Mouse (Mus musculus) olfactory bulb, adult 2 months (tissue): ENCODE data around the gene Emc7. TPM values are rescaled to one million over a fixed set of nuclear protein-coding genes. Genes with fewer than 3 reads are reported as not detected.

Experiments used
- H3K27ac ChIP-seq: fragments of 200-500 bp; 2 replicates; pipeline ENCODE4 v1.5.1; 2012; ENCODE audit warnings: low read depth, low read length; ENCODE audit not compliant: insufficient read depth
- H3K4me1 ChIP-seq: fragments of 200-500 bp; 2 replicates; pipeline ENCODE4 v1.6.1; 2012; ENCODE audit warnings: low read length; ENCODE audit not compliant: control insufficient read depth, insufficient read depth
- H3K4me3 ChIP-seq: fragments of 200-500 bp; 2 replicates; pipeline ENCODE4 v1.5.1; 2012; ENCODE audit warnings: mild to moderate bottlenecking, low read depth, low read length, moderate library complexity; ENCODE audit not compliant: insufficient read depth
- CTCF ChIP-seq: fragments of 200-500 bp; IDR thresholded peaks from 2 replicates; pipeline ENCODE4 v1.5.1; 2012; ENCODE audit warnings: low read depth, mild to moderate bottlenecking, low read length, moderate library complexity; ENCODE audit not compliant: insufficient read depth
- POLR2A ChIP-seq: fragments of 200-500 bp; IDR thresholded peaks from 2 replicates; pipeline ENCODE4 v1.6.1; 2012; ENCODE audit warnings: mild to moderate bottlenecking, low read depth, low read length, moderate library complexity; ENCODE audit not compliant: insufficient read depth
- WGBS: fragments of 180-500 bp; shearing (Covaris S2); methylation state at CpG from one replicate; pipeline ENCODE4 v1.1.7; 2018; 5-methylcytosine and 5-hydroxymethylcytosine counted together
- polyA plus RNA-seq: library from polyadenylated mRNA; stranded (reverse); fragments of >200 nt; gene quantifications from 2 replicates; pipeline ENCODE4 v1.2.4, GENCODE M21; 2012; ENCODE audit warnings: low replicate concordance; ENCODE audit not compliant: missing spikeins, insufficient read depth, insufficient read length

Emc7 gene
- polyA plus RNA-seq, 1 experiment, result 52.0 TPM

GRCm38 (mm10) chr2:112470961-112471381 is 16.2 kb downstream of the Emc7 start:
- Histone ChIP-seq H3K4me1 (no peaks in the 10 kb centered on the region), H3K4me3 (no peak overlapping the region), H3K27ac (no peak overlapping the region)
- 48% methylated on average over 5 of the region's 5 CpGs for WGBS
- TF ChIP-seq CTCF (no peak), POLR2A (no peak)

- TF ChIP-seq CTCF (no peak), POLR2A (no peak)
- Histone ChIP-seq H3K4me1 (no peaks in the 10 kb centered on the region), H3K4me3 (no peak overlapping the region), H3K27ac (no peak overlapping the region)
- WGBS, result 87% methylated on average over 2 of the region's 2 CpGs
These were observed 17.3 kb downstream of the Emc7 start for GRCm38 (mm10) chr2:112472076-112472475.

- no peak overlapping the region for H3K4me3 ChIP-seq
- TF ChIP-seq POLR2A (no peak), CTCF (no peak)
- no peak overlapping the region for H3K27ac ChIP-seq
- H3K4me1 ChIP-seq, result no peaks in the 10 kb centered on the region
- 67% methylated on average over 5 of the region's 5 CpGs for WGBS
These were observed 20.4 kb downstream of the Emc7 start for GRCm38 (mm10) chr2:112474997-112475724.

DNA sequence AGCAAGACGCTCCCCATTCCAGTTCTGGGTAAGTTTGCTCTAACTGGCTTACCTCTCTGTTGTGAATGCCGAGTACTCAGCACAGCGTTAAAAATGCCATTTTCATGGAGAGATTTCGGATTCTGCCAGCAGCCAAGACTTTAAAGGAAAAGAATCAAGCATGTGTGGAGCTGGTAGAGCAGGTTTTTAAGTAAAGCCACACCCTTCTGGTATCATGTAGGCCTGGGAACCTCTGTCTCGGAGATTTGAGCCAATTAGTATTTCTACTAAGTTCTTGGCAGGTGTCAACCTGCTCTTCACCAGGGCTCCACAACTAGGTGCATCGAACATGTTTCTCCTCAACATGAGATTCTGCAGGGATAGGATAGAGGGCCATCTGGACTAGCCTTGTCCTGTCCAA is 21.8 kb downstream of the Emc7 start:
- TF ChIP-seq POLR2A (no peak), CTCF (no peak)
- Histone ChIP-seq H3K4me1 (no peaks in the 10 kb centered on the region), H3K4me3 (no peak overlapping the region), H3K27ac (no peak overlapping the region)
- WGBS, result 88% methylated on average over 6 of the region's 6 CpGs

- TF ChIP-seq POLR2A, result no peak
- no peak for TF ChIP-seq CTCF
- no peak within 1 kb of the TSS for H3K4me3 ChIP-seq
- WGBS, result 87% methylated on average over 5 of the region's 5 CpGs
- H3K4me1 ChIP-seq, result no peaks in the 10 kb centered on the region
- no peak within 1 kb of the TSS for H3K27ac ChIP-seq
These were observed 25.9 kb downstream of the Emc7 start, which contains the start of gene Chrm5 for GRCm38 (mm10) chr2:112480669-112481068. Gene Chrm5 (minus strand): TSS chr2:112480769.

GRCm38 (mm10) chr2:112481564-112481963 is 26.8 kb downstream of the Emc7 start:
- WGBS, result 2% methylated on average over 2 of the region's 2 CpGs
- Histone ChIP-seq H3K4me1 (no peaks in the 10 kb centered on the region), H3K4me3 (no peak overlapping the region), H3K27ac (no peak overlapping the region)
- TF ChIP-seq CTCF (no peak), POLR2A (no peak)

- no peak overlapping the region for H3K27ac ChIP-seq
- no peak for TF ChIP-seq CTCF
- TF ChIP-seq POLR2A, result no peak
- H3K4me3 ChIP-seq, result no peak overlapping the region
- WGBS, result 69% methylated on average over 5 of the region's 5 CpGs
- no peaks in the 10 kb centered on the region for H3K4me1 ChIP-seq
These were observed 27.9 kb downstream of the Emc7 start for GRCm38 (mm10) chr2:112482533-112483333.

DNA sequence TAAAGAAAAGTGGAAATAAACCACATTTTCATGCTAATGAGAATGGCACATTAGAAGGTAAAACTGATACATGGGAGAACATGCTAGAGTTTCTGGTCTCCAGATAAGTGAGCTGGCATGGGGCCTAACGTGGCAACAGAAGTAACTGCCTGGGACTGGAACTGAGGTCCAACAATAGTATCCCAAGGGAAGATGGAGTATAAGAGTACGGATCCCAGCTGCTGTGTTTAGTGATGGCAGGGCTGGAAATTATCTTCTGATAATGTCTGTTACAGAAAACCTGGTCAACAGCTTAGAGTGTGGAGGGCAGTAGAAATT is 28.5 kb downstream of the Emc7 start:
- H3K27ac ChIP-seq, result no peak overlapping the region
- TF ChIP-seq POLR2A, result no peak
- TF ChIP-seq CTCF, result no peak
- no peak overlapping the region for H3K4me3 ChIP-seq
- no peaks in the 10 kb centered on the region for H3K4me1 ChIP-seq
- 76% methylated on average over 2 of the region's 2 CpGs for WGBS

GRCm38 (mm10) chr2:112484886-112485285 is 30.1 kb downstream of the Emc7 start:
- 87% methylated on average over 2 of the region's 2 CpGs for WGBS
- no peaks in the 10 kb centered on the region for H3K4me1 ChIP-seq
- no peak overlapping the region for H3K4me3 ChIP-seq
- TF ChIP-seq POLR2A (no peak), CTCF (no peak)
- no peak overlapping the region for H3K27ac ChIP-seq
